Comparison of ENCODE assay signal across 8 mouse cellular contexts in genomic region chr8:128358406-128358755, GRCm38 (mm10). TPM values are rescaled to one million over a fixed set of nuclear protein-coding genes. Genes with fewer than 3 reads are reported as not detected.
DNase-seq lines count a peak whose midpoint lies in the region; ATAC-seq and TF ChIP-seq lines count a peak whose summit lies in the region.

TSS of gene Nrp1 (plus strand) at chr8:128358604.

- peak within 1 kb of the TSS; percentile 76 for H3K4me3 ChIP-seq in embryonic facial prominence, embryonic 13.5 days
- peak within 1 kb of the TSS; percentile 82 for H3K4me3 ChIP-seq in heart, embryonic 11.5 days (ENCODE audit: low read depth, low read length)
- H3K4me3 ChIP-seq in kidney, embryonic 16.5 days (ENCODE audit: low read length): peak within 1 kb of the TSS; percentile 87
- peak within 1 kb of the TSS; percentile 60 for H3K4me3 ChIP-seq in liver, embryonic 12.5 days
- peak within 1 kb of the TSS; percentile 80 for H3K4me3 ChIP-seq in myocyte

- peak within 1 kb of the TSS; percentile 98 for H3K4me2 ChIP-seq in embryonic facial prominence, embryonic 13.5 days
- H3K4me2 ChIP-seq in heart, embryonic 11.5 days: peak within 1 kb of the TSS; percentile 97
- H3K4me2 ChIP-seq in kidney, embryonic 16.5 days (replicated peaks; ENCODE audit: low read depth, low read length): peak within 1 kb of the TSS; percentile 87
- H3K4me2 ChIP-seq in liver, embryonic 12.5 days: peak within 1 kb of the TSS; percentile 67
- H3K4me2 ChIP-seq in myocyte (ENCODE audit: low read depth): peak within 1 kb of the TSS; percentile 81

- peaks cover 22% of the 10 kb centered on the region for H3K27me3 ChIP-seq in embryonic facial prominence, embryonic 13.5 days
- no peaks in the 10 kb centered on the region for H3K27me3 ChIP-seq in heart, embryonic 11.5 days (ENCODE audit: control insufficient read depth, insufficient read depth, low read length)
- no peaks in the 10 kb centered on the region for H3K27me3 ChIP-seq in kidney, embryonic 16.5 days (ENCODE audit: insufficient read depth, low read length)
- H3K27me3 ChIP-seq in liver, embryonic 12.5 days (replicated peaks): peaks cover 70% of the 10 kb centered on the region
- no peaks in the 10 kb centered on the region for H3K27me3 ChIP-seq in myocyte (ENCODE audit: control insufficient read depth, insufficient read depth, insufficient read length)

- peaks cover 29% of the 10 kb centered on the region for H3K79me2 ChIP-seq in myocyte (ENCODE audit: control insufficient read depth, insufficient read depth)

- TF ChIP-seq POLR2A in myocyte (IDR thresholded peaks at IDR 0.05; ENCODE audit: insufficient read length, low read depth): no peak

- H3K27ac ChIP-seq in embryonic facial prominence, embryonic 13.5 days: peak within 1 kb of the TSS; percentile 93
- H3K27ac ChIP-seq in heart, embryonic 11.5 days (ENCODE audit: low read depth, low read length): peak within 1 kb of the TSS; percentile 99
- H3K27ac ChIP-seq in kidney, embryonic 16.5 days (ENCODE audit: low read length): peak within 1 kb of the TSS; percentile 97
- H3K27ac ChIP-seq in liver, embryonic 12.5 days: peak within 1 kb of the TSS; percentile 80

- peaks cover 26% of the 10 kb centered on the region for H3K4me1 ChIP-seq in embryonic facial prominence, embryonic 13.5 days
- peaks cover 27% of the 10 kb centered on the region for H3K4me1 ChIP-seq in heart, embryonic 11.5 days (ENCODE audit: control insufficient read depth, insufficient read depth, low read length)
- H3K4me1 ChIP-seq in kidney, embryonic 16.5 days (ENCODE audit: insufficient read depth, low read length): peaks cover 34% of the 10 kb centered on the region
- H3K4me1 ChIP-seq in liver, embryonic 12.5 days: no peaks in the 10 kb centered on the region; the same call in 1 of the 2 replicates

- peak within 1 kb of the TSS; percentile 87 for H3K9ac ChIP-seq in embryonic facial prominence, embryonic 13.5 days
- H3K9ac ChIP-seq in heart, embryonic 11.5 days (ENCODE audit: low read depth, low read length): peak within 1 kb of the TSS; percentile 90
- H3K9ac ChIP-seq in kidney, embryonic 16.5 days (replicated peaks; ENCODE audit: low read length): peak within 1 kb of the TSS; percentile 94
- peak within 1 kb of the TSS; percentile 68 for H3K9ac ChIP-seq in liver, embryonic 12.5 days

- DNase-seq in right cerebral cortex, adult 18-20 months: peak; percentile 46
- no peak for DNase-seq in right cerebral cortex, postnatal 36 days (ENCODE audit: low spot score in 2 of 2)
- DNase-seq in thymus, postnatal 0 days (ENCODE audit: low spot score): peak; percentile 68

- peak within 1 kb of the TSS; percentile 68 for H3ac ChIP-seq in myocyte (ENCODE audit: control insufficient read depth, insufficient read length)

- H3K9me3 ChIP-seq in embryonic facial prominence, embryonic 13.5 days: no peaks in the 10 kb centered on the region
- H3K9me3 ChIP-seq in heart, embryonic 11.5 days (replicated peaks; ENCODE audit: control insufficient read depth, low read length): no peaks in the 10 kb centered on the region
- no peaks in the 10 kb centered on the region for H3K9me3 ChIP-seq in kidney, embryonic 16.5 days (ENCODE audit: low read length)
- no peaks in the 10 kb centered on the region for H3K9me3 ChIP-seq in liver, embryonic 12.5 days (replicated peaks)

- under 1% methylated on average over 21 of the region's 21 CpGs for WGBS in embryonic facial prominence, embryonic 13.5 days
- WGBS in heart, embryonic 11.5 days (ENCODE audit: insufficient replicate concordance): 0% methylated on average over 21 of the region's 21 CpGs
- under 1% methylated on average over 21 of the region's 21 CpGs for WGBS in kidney, embryonic 16.5 days
- WGBS in liver, embryonic 12.5 days (ENCODE audit: insufficient replicate concordance): 1% methylated on average over 21 of the region's 21 CpGs

- H3K36me3 ChIP-seq in embryonic facial prominence, embryonic 13.5 days: no peaks in the 10 kb centered on the region
- no peaks in the 10 kb centered on the region for H3K36me3 ChIP-seq in heart, embryonic 11.5 days (ENCODE audit: control insufficient read depth, insufficient read depth, low read length)
- H3K36me3 ChIP-seq in kidney, embryonic 16.5 days (ENCODE audit: insufficient read depth, low read length): no peaks in the 10 kb centered on the region
- no peaks in the 10 kb centered on the region for H3K36me3 ChIP-seq in liver, embryonic 12.5 days
- no peaks in the 10 kb centered on the region for H3K36me3 ChIP-seq in myocyte (ENCODE audit: control insufficient read depth, insufficient read depth)

- no peak for ATAC-seq in embryonic facial prominence, embryonic 13.5 days (ENCODE audit: insufficient number of reproducible peaks, insufficient read depth, low FRiP score, low TSS enrichment, low read depth)
- ATAC-seq in heart, embryonic 11.5 days (replicated peaks; ENCODE audit: insufficient number of reproducible peaks, low FRiP score, low TSS enrichment): 0 out of 2 replicates have a peak, but pooled peaks have one; percentile 0
- ATAC-seq in kidney, embryonic 16.5 days (ENCODE audit: low FRiP score, low TSS enrichment): 0 out of 2 replicates have a peak, but pooled peaks have one; percentile 10
- no peak for ATAC-seq in liver, embryonic 12.5 days

TF ChIP-seq in myocyte, 11 proteins besides CTCF, POLR2A, EP300 and RAD21:
- TF ChIP-seq SRF (IDR thresholded peaks at IDR 0.05; ENCODE audit: control insufficient read depth, insufficient read length, low read depth) (no peak), MYOG (IDR thresholded peaks at IDR 0.05; ENCODE audit: control insufficient read depth in 1 of 3, insufficient read depth in 1 of 3, insufficient read length in 2 of 3, low read depth in 2 of 3) (no peak), TCF3 (IDR thresholded peaks at IDR 0.05; ENCODE audit: insufficient read length, low read depth) (no peak), MAX (IDR thresholded peaks at IDR 0.05; ENCODE audit: low read depth) (no peak), POLR2AphosphoS2 (IDR thresholded peaks at IDR 0.05; ENCODE audit: insufficient read length, low read depth) (no peak), E2F4 (IDR thresholded peaks at IDR 0.05; ENCODE audit: insufficient read depth) (no peak), CEBPB (IDR thresholded peaks at IDR 0.05; ENCODE audit: insufficient read depth, poor library complexity, severe bottlenecking) (no peak), REST (IDR thresholded peaks at IDR 0.05; ENCODE audit: insufficient read depth, insufficient read length) (no peak)

RNA-seq across cellular contexts. Expression of gene Nrp1, which starts in this region (rescaled TPM):
- 85.6 and 86.3 TPM in 2 replicates for polyA plus RNA-seq in embryonic facial prominence, embryonic 13.5 days (2015; fragmentation: Nextera tagmentation; extraction: Ambion mirVana)
- polyA plus RNA-seq in heart, embryonic 11.5 days (2014; fragmentation: Nextera tagmentation; extraction: Ambion mirVana): 93.7 and 110 TPM in 2 replicates
- polyA plus RNA-seq in kidney, embryonic 16.5 days (2015; fragmentation: Nextera tagmentation; extraction: Ambion mirVana): 149 and 153 TPM in 2 replicates
- polyA plus RNA-seq in liver, embryonic 12.5 days (2016; fragmentation: Nextera tagmentation; extraction: Ambion mirVana): 32.0 and 32.8 TPM in 2 replicates
- 12.7 TPM for polyA plus RNA-seq in myocyte (2012; fragmentation: generic; extraction: Trizol)
- polyA plus RNA-seq in thymus, postnatal 0 days (2015; fragmentation: Nextera tagmentation; extraction: Ambion mirVana): 45.8 and 49.3 TPM in 2 replicates

Comparison
In these comparisons a context has a peak if more than half of its experiments do, and no peak if none do; other contexts are left out.
1. DNase-seq: peak in right cerebral cortex, adult 18-20 months (single experiment) and thymus, postnatal 0 days (single experiment); none in right cerebral cortex, postnatal 36 days (0 of 2).
2. ATAC-seq: peak in heart, embryonic 11.5 days (single experiment) and kidney, embryonic 16.5 days (single experiment); none in embryonic facial prominence, embryonic 13.5 days (single experiment) and liver, embryonic 12.5 days (single experiment).
3. Peak in every context shown above with its lines, with median percentiles within 50 percentile points of each other: H3K27ac ChIP-seq, H3K4me2 ChIP-seq, H3K4me3 ChIP-seq and H3K9ac ChIP-seq.